Mouse (Mus musculus) liver, embryonic 16.5 days (tissue): ENCODE data around the gene Abcb7. TPM values are rescaled to one million over a fixed set of nuclear protein-coding genes. Genes with fewer than 3 reads are reported as not detected.
A peak's percentile ranks its signal among the peaks of the same experiment; 100 is the strongest.
"Not testable (repeated sequence)": the region's sequence is repeated elsewhere in the genome, so short reads cannot be mapped to it uniquely, and the experiment has no call there.

Experiments
- ATAC-seq: fragments of 200-750 bp; cut with Nextera tagmentation; 2 replicates; pipeline ENCODE4 v1.8.0; 2017; ENCODE audit warnings: low read depth, mild to moderate bottlenecking, moderate number of reproducible peaks, moderate library complexity
- H3K27ac ChIP-seq: fragments of 300-500 bp; sonication (generic); 2 replicates; pipeline ENCODE4 v1.5.1; 2014; ENCODE audit warnings: mild to moderate bottlenecking, low read length
- H3K27me3 ChIP-seq: fragments of 300-500 bp; sonication (generic); 2 replicates; pipeline ENCODE4 v1.6.1; 2014; ENCODE audit warnings: low read depth, low read length, mixed read lengths; ENCODE audit not compliant: control insufficient read depth, insufficient read depth
- H3K36me3 ChIP-seq: fragments of 300-500 bp; sonication (generic); 2 replicates; pipeline ENCODE4 v1.6.1; 2014; ENCODE audit warnings: mild to moderate bottlenecking; ENCODE audit not compliant: control insufficient read depth, insufficient read depth
- H3K4me1 ChIP-seq: fragments of 300-500 bp; sonication (generic); 2 replicates; pipeline ENCODE4 v1.6.1; 2014; ENCODE audit warnings: low read depth, low read length, mixed read lengths; ENCODE audit not compliant: control insufficient read depth
- H3K4me2 ChIP-seq: fragments of 300-500 bp; sonication (generic); 2 replicates; pipeline ENCODE4 v1.6.1; 2014; ENCODE audit warnings: low read depth, low read length, mixed read lengths
- H3K4me3 ChIP-seq: fragments of 300-500 bp; sonication (generic); 2 replicates; pipeline ENCODE4 v1.5.1; 2014; ENCODE audit warnings: low read depth, mild to moderate bottlenecking, low read length
- H3K9ac ChIP-seq: fragments of 300-500 bp; sonication (generic); 2 replicates; pipeline ENCODE4 v1.6.1; 2014; ENCODE audit warnings: low read depth, low read length
- H3K9me3 ChIP-seq: fragments of 300-500 bp; sonication (generic); replicated peaks from 2 replicates; pipeline ENCODE4 v1.6.1; 2016; ENCODE audit warnings: low read length; ENCODE audit not compliant: control insufficient read depth
- WGBS: fragments of 180-500 bp; shearing (Covaris S2); extraction: QIAGEN DNeasy Blood & Tissue Kit; methylation state at CpG from one replicate; pipeline ENCODE4 v1.1.7; 2014; ENCODE audit not compliant: insufficient replicate concordance; 5-methylcytosine and 5-hydroxymethylcytosine counted together
- polyA plus RNA-seq: library from polyadenylated mRNA; unstranded; fragments of >200 nt; fragmentation: Nextera tagmentation; extraction: Ambion mirVana; gene quantifications from 2 replicates; pipeline ENCODE4 v1.2.1, GENCODE M21; 2015

Gene Abcb7
- polyA plus RNA-seq, 1 experiment from 2014 or later = 6.8 TPM

DNA sequence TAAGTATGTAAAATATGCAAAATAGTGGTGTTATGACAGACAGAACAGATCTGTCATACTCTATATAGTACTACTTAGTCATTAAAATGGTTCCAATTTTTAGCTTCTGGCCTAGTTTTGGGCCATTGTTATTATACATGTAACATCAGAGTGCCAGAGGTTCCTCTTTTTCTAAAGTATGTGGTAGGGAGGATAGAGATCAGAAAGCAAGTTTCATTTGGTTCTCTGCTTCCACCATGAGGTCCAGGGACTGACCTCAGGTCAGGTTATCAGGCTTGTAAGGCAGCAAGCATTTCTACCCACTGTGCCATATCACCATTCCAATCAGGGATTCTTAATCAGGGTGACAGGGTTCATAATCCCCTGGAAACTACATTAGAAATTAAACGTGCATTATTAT, 16.1 kb downstream of the Abcb7 start:
- Histone ChIP-seq H3K4me3 (no peak overlapping the region), H3K4me1 (no peaks in the 10 kb centered on the region), H3K4me2 (no peak overlapping the region), H3K9ac (no peak overlapping the region), H3K36me3 (no peaks in the 10 kb centered on the region), H3K27me3 (no peaks in the 10 kb centered on the region), H3K9me3 (no peaks in the 10 kb centered on the region), H3K27ac (no peak overlapping the region)
- ATAC-seq = no peak
- WGBS = 48% methylated on average over 1 of the region's 1 CpGs

DNA sequence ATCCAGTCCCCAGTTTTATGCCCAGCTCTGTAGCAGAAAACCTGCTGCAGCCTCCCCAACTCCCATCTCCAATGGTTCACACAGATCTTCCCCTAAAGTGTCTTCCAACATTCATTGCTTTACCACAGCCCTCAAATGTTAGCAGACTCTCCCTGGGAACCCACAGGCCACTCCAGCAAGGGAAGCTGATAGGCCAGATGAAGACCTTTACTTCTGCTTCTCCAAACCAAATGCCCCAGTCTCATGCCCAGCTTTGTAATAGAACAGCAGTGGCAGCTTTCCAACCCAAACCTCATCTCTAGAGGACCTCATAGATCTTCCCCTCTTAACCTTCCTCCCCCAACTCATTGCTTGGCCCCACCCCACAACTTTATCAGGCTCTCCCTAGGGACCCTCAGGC, 54.0 kb downstream of the Abcb7 start:
- ATAC-seq = no peak

GRCm38 (mm10) chrX:104355842-104356241, 57.8 kb downstream of the Abcb7 start:
- Histone ChIP-seq H3K4me3 (no peak overlapping the region), H3K27me3 (no peaks in the 10 kb centered on the region; the same call in 1 of the 2 replicates), H3K27ac (no peak overlapping the region), H3K9ac (no peak overlapping the region), H3K4me1 (no peaks in the 10 kb centered on the region), H3K4me2 (no peak overlapping the region), H3K9me3 (no peaks in the 10 kb centered on the region), H3K36me3 (no peaks in the 10 kb centered on the region)
- ATAC-seq = no peak
- WGBS = 62% methylated on average over 1 of the region's 1 CpGs

More for the DNA sequence above, 54.0 kb downstream of the Abcb7 start:
- H3K4me1 ChIP-seq = no peaks in the 10 kb centered on the region
- no peak overlapping the region for H3K4me3 ChIP-seq
- no peaks in the 10 kb centered on the region for H3K36me3 ChIP-seq
- no peak overlapping the region for H3K27ac ChIP-seq
- no peaks in the 10 kb centered on the region; the same call in 1 of the 2 replicates for H3K27me3 ChIP-seq
- no peaks in the 10 kb centered on the region for H3K9me3 ChIP-seq
- H3K4me2 ChIP-seq = no peak overlapping the region
- H3K9ac ChIP-seq = no peak overlapping the region

GRCm38 (mm10) chrX:104348146-104348545, 65.5 kb downstream of the Abcb7 start:
- H3K27me3 ChIP-seq, H3K36me3 ChIP-seq, H3K9ac ChIP-seq, H3K27ac ChIP-seq, H3K4me1 ChIP-seq, H3K9me3 ChIP-seq, H3K4me3 ChIP-seq, H3K4me2 ChIP-seq: not testable (repeated sequence)
- WGBS = 84% methylated on average over 25 of the region's 31 CpGs
- ATAC-seq = peak; percentile 59

- H3K36me3 ChIP-seq = no peaks in the 10 kb centered on the region
- H3K27me3 ChIP-seq = no peaks in the 10 kb centered on the region
- no peak overlapping the region for H3K27ac ChIP-seq
- no peak for ATAC-seq
- H3K9ac ChIP-seq = no peak overlapping the region
- H3K4me3 ChIP-seq = no peak overlapping the region
- no peaks in the 10 kb centered on the region for H3K9me3 ChIP-seq
- H3K4me2 ChIP-seq = no peak overlapping the region
- H3K4me1 ChIP-seq = no peaks in the 10 kb centered on the region
Measured at GRCm38 (mm10) chrX:104291721-104292120, 121.9 kb downstream of the Abcb7 start.

GRCm38 (mm10) chrX:104279828-104280227, 133.8 kb downstream of the Abcb7 start:
- Histone ChIP-seq H3K27ac (no peak overlapping the region), H3K27me3 (no peaks in the 10 kb centered on the region), H3K9me3 (no peaks in the 10 kb centered on the region), H3K9ac (no peak overlapping the region), H3K4me1 (no peaks in the 10 kb centered on the region), H3K36me3 (no peaks in the 10 kb centered on the region), H3K4me3 (no peak overlapping the region), H3K4me2 (no peak overlapping the region)
- no peak for ATAC-seq
- WGBS = 74% methylated on average over 1 of the region's 1 CpGs

DNA sequence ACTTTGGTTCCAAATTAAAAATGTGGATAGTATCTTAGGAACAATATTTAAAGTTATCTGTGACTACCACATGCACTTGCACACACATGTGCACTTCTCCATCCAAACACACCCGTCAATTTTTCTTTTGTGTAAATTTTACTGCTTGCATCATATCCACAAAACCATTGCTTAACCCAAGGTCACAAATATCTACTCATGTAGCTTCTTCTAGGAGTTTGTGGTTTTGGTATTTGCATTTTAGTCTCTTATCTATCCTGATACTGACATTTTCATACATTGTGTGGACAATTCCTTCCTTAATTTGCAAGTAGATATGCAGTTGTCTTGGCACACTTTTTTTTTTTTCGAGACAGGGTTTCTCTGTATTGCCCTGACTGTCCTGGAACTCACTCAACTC, 149.3 kb downstream of the Abcb7 start:
- no peak overlapping the region for H3K4me3 ChIP-seq
- H3K9me3 ChIP-seq = no peaks in the 10 kb centered on the region
- WGBS = 17% methylated on average over 2 of the region's 2 CpGs
- H3K9ac ChIP-seq = no peak overlapping the region
- H3K4me2 ChIP-seq = no peak overlapping the region
- no peak overlapping the region for H3K27ac ChIP-seq
- ATAC-seq = no peak
- H3K36me3 ChIP-seq = no peaks in the 10 kb centered on the region
- no peaks in the 10 kb centered on the region for H3K4me1 ChIP-seq
- H3K27me3 ChIP-seq = no peaks in the 10 kb centered on the region

DNA sequence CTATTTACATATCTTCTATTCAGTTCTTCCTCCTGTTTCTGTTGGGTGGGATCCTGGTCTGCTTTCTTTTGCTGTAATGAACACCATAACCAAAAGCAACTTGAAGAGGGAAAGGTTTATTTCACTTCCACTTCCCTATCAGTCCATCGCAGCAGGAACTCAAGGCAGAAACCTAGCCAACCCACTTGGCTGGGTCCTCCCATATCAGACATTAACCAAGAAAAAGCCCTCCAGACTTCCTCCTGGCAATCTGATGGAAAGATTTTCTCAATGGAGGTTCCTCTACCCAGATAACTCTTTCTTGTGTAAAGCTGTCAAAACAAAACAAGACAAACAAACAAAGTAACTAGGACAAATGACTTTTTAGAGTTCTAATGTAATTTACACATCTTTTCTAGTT, 151.2 kb downstream of the Abcb7 start:
- H3K36me3 ChIP-seq = no peaks in the 10 kb centered on the region
- no peak overlapping the region for H3K4me2 ChIP-seq
- H3K4me1 ChIP-seq = no peaks in the 10 kb centered on the region
- no peaks in the 10 kb centered on the region for H3K27me3 ChIP-seq
- 30% methylated on average over 1 of the region's 1 CpGs for WGBS
- H3K9ac ChIP-seq = no peak overlapping the region
- H3K4me3 ChIP-seq = no peak overlapping the region
- no peak for ATAC-seq
- no peak overlapping the region for H3K27ac ChIP-seq
- no peaks in the 10 kb centered on the region for H3K9me3 ChIP-seq

DNA sequence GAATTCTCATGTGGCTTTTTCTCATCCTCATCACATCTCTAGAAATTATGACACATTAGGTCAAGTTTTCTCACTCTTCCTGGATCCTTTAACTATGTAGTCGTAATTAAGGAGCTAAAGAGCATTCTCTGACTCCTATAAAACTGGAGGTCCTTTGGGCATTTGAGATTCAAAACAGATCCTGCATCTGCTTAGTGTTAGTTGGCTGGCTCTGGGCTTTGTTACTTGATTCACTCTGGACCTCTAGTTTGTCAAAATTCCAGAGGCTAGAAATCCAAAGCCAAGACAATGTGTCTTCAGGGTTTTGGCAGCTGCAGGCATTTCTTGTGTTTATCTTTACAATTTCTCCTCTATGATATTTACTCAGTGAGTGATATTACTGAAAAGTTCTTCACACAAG, 157.1 kb downstream of the Abcb7 start:
- no peak overlapping the region for H3K4me2 ChIP-seq
- no peaks in the 10 kb centered on the region for H3K9me3 ChIP-seq
- no peak overlapping the region for H3K9ac ChIP-seq
- H3K4me3 ChIP-seq = no peak overlapping the region
- WGBS = 43% methylated on average over 1 of the region's 1 CpGs
- ATAC-seq = no peak
- H3K4me1 ChIP-seq = no peaks in the 10 kb centered on the region
- no peaks in the 10 kb centered on the region for H3K36me3 ChIP-seq
- no peak overlapping the region for H3K27ac ChIP-seq
- H3K27me3 ChIP-seq = no peaks in the 10 kb centered on the region; the same call in 1 of the 2 replicates
